Mouse (Mus musculus): ENCODE data around the gene Cacna1a.

GRCm38 (mm10) chr8:84585311-84585710 is 197.1 kb downstream of the Cacna1a start:
- TF ChIP-seq CTCF (IDR thresholded peaks at IDR 0.05; ENCODE audit: extremely low read depth, insufficient read depth, low read length) (peak; percentile 15; the same call in 1 of the 2 replicates), POLR2A (IDR thresholded peaks at IDR 0.05; ENCODE audit: extremely low read depth, insufficient read depth, low read length) (no peak)

Data from cortical plate, adult 2 months (tissue).